ENCODE assay signal across 14 mouse cellular contexts in the genomic region with DNA sequence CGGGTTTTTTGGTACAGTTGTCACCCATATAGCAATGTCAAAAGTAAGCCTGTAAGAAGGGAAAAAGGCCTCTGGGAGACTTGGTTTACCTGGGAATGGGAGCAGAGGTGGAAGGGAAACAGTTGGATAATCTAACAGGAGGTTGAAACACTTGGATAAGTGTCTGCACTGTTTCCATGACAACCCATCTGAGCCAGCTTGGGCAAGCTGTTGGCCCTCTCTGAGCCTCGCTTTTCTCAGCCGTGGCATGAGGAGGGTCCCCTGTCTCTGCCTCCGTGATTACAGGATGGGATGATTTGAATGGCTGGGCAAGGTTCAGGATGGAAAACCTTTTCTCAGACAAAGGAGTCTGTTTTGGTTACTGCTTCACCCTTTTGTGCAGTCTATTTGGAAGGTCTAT.
DNase-seq lines count a peak whose midpoint lies in the region; ATAC-seq and TF ChIP-seq lines count a peak whose summit lies in the region.
"Had no signal": no experiment of that assay in that cellular context is flagged by ENCODE, and none has a peak within 500 bp of the region (broad histone marks: within the 10 kb centered on the region; RNA-seq: fewer than 3 reads in every experiment).

No protein-coding gene starts in this region.

- H3K36me3 ChIP-seq in forebrain, embryonic 13.5 days (ENCODE audit: poor library complexity, severe bottlenecking): no peaks in the 10 kb centered on the region
- no peaks in the 10 kb centered on the region for H3K36me3 ChIP-seq in forebrain, embryonic 10.5 days (replicated peaks)
- H3K36me3 ChIP-seq in forebrain, embryonic 14.5 days (ENCODE audit: control insufficient read depth, insufficient read depth, low read length): no peaks in the 10 kb centered on the region
- H3K36me3 ChIP-seq in thymus, adult 2 months (ENCODE audit: control insufficient read depth, insufficient read depth, low read length): no peaks in the 10 kb centered on the region
- H3K36me3 ChIP-seq: G1E had no signal

- TF ChIP-seq POLR2A in thymus, adult 2 months (IDR thresholded peaks at IDR 0.05; ENCODE audit: control insufficient read depth, extremely low read depth, insufficient read depth, low read length, poor library complexity): no peak

- H3K4me2 ChIP-seq in forebrain, embryonic 13.5 days: no peak overlapping the region
- no peak overlapping the region for H3K4me2 ChIP-seq in forebrain, embryonic 14.5 days (ENCODE audit: low read length)

- peaks cover 5% of the 10 kb centered on the region; the same call in 1 of the 2 replicates for H3K9me3 ChIP-seq in forebrain, embryonic 13.5 days (replicated peaks)
- H3K9me3 ChIP-seq in forebrain, embryonic 10.5 days: peaks cover 3% of the 10 kb centered on the region; the same call in 1 of the 2 replicates
- no peaks in the 10 kb centered on the region; the same call in 1 of the 2 replicates for H3K9me3 ChIP-seq in forebrain, embryonic 14.5 days (replicated peaks; ENCODE audit: control insufficient read depth, low read length)

- H3K27ac ChIP-seq in forebrain, embryonic 13.5 days: no peak overlapping the region
- no peak overlapping the region for H3K27ac ChIP-seq in forebrain, embryonic 10.5 days
- 0 out of 2 replicates have a peak overlapping the region, but pooled peaks have one; percentile 44 for H3K27ac ChIP-seq in forebrain, embryonic 14.5 days (ENCODE audit: low read depth, low read length)
- no peak overlapping the region for H3K27ac ChIP-seq in thymus, adult 2 months (ENCODE audit: control insufficient read depth, insufficient read depth, low read length)

- no peak overlapping the region for H3K4me3 ChIP-seq in forebrain, embryonic 13.5 days
- no peak overlapping the region for H3K4me3 ChIP-seq in forebrain, embryonic 10.5 days
- H3K4me3 ChIP-seq in forebrain, embryonic 14.5 days (ENCODE audit: low read depth, low read length): no peak overlapping the region
- no peak overlapping the region for H3K4me3 ChIP-seq in thymus, adult 2 months (ENCODE audit: control insufficient read depth, insufficient read depth, low read length)

- H3K27me3 ChIP-seq in forebrain, embryonic 13.5 days: no peaks in the 10 kb centered on the region
- H3K27me3 ChIP-seq in forebrain, embryonic 10.5 days (ENCODE audit: poor library complexity, severe bottlenecking): no peaks in the 10 kb centered on the region
- no peaks in the 10 kb centered on the region for H3K27me3 ChIP-seq in forebrain, embryonic 14.5 days (replicated peaks; ENCODE audit: control insufficient read depth, insufficient read depth, low read length)
- no peaks in the 10 kb centered on the region for H3K27me3 ChIP-seq in thymus, adult 2 months (ENCODE audit: control insufficient read depth, insufficient read depth, low read length)

- 11% methylated on average over 4 of the region's 4 CpGs for WGBS in forebrain, embryonic 13.5 days
- WGBS in forebrain, embryonic 10.5 days: 36% methylated on average over 4 of the region's 4 CpGs
- WGBS in forebrain, embryonic 14.5 days: 12% methylated on average over 4 of the region's 4 CpGs
- 91% methylated on average over 4 of the region's 4 CpGs for WGBS in thymus, adult 2 months

- no peak overlapping the region for H3K9ac ChIP-seq in forebrain, embryonic 13.5 days
- H3K9ac ChIP-seq in forebrain, embryonic 14.5 days (ENCODE audit: low read length): no peak overlapping the region

- DNase-seq in forebrain, embryonic 10.5 days (ENCODE audit: extremely low spot score, low spot score): no peak
- peak; percentile 86 for DNase-seq in forebrain, embryonic 14.5 days (ENCODE audit: low spot score)
- DNase-seq in layer of hippocampus, adult 9-11 months: peak; percentile 59
- peak; percentile 10 for DNase-seq in retina, embryonic 14.5 days (ENCODE audit: low spot score)
- DNase-seq in thymus, adult 2 months: no peak
- no peak for DNase-seq in adrenal gland, postnatal 36 days
- no peak for DNase-seq in kidney, adult 9 months
- DNase-seq: adrenal gland, adult 2 months; B cell, adult 2 months; kidney, adult 11 months; liver; lung, postnatal 10 days had no signal

- TF ChIP-seq CTCF in thymus, adult 2 months (IDR thresholded peaks at IDR 0.05; ENCODE audit: borderline replicate concordance, control insufficient read depth, extremely low read depth, insufficient read depth, low read length, poor library complexity): no peak

- H3K4me1 ChIP-seq in forebrain, embryonic 13.5 days: peaks cover 14% of the 10 kb centered on the region
- peaks cover 21% of the 10 kb centered on the region for H3K4me1 ChIP-seq in forebrain, embryonic 10.5 days
- H3K4me1 ChIP-seq in forebrain, embryonic 14.5 days (ENCODE audit: control insufficient read depth, insufficient read depth, low read length): 0 out of 2 replicates have a peak, but pooled peaks cover 5% of the 10 kb centered on the region
- no peaks in the 10 kb centered on the region for H3K4me1 ChIP-seq in thymus, adult 2 months (replicated peaks; ENCODE audit: control insufficient read depth, insufficient read depth, low read length)

- peak; percentile 82 for ATAC-seq in forebrain, embryonic 13.5 days
- ATAC-seq in forebrain, embryonic 14.5 days: peak; percentile 89

Comparison
In these comparisons a context has a peak if more than half of its experiments do, and no peak if none do; other contexts are left out.
1. DNase-seq: peak in forebrain, embryonic 14.5 days (single experiment), layer of hippocampus, adult 9-11 months (single experiment) and retina, embryonic 14.5 days (single experiment); none in forebrain, embryonic 10.5 days (single experiment), thymus, adult 2 months (single experiment), adrenal gland, postnatal 36 days (0 of 2) and kidney, adult 9 months (single experiment).